Mouse (Mus musculus): ENCODE results near the gene Usp5.
"Not testable (repeated sequence)": the region's sequence is repeated elsewhere in the genome, so short reads cannot be mapped to it uniquely, and the experiment has no call there.

The Usp5 gene

GRCm38 (mm10) chr6:124812848-124813247 is 16.4 kb downstream of the Usp5 start:
- intact Hi-C loops (cut with DNase I) = no loop called here

DNA sequence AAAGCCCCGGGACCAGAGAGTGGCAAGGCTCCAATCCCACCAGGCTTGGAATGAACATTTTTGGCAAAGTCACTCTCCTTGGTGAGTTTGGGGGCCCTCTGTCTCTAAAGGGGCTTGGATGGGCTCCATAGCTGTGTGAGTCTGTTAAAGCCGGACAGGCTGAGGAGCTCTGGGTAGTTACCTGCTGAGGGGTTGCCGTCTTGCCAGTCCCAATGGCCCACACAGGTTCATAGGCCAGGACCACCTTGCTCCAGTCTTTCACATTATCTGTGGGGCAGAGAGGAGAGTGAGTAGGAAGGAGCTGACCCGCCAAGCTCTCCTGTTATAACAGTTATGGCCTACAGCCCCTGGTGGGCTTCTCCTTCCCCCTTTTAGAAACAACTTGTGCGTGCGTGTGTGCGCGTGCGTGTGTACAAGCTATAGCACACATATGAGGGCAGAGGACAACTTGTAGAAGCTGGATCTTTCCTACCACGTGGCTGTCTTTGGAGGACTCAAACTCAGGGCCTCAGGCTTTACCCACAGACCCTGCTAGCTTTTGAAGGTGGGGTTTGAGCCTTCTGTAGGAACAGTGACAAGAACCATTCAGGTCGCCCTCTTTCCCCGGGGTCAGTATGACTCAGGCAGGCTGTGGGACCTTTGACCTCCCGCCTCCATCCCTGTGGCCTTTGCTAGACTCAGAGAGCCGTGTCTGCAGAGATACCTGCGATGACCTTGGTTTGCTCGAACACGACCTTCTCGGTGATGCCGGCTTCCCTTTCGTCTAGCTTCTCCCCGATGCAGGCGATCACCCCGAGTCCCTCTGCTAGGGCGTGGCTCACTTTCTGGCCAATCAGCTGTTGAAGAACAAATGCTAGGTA is 17.4 kb downstream of the Usp5 start:
- intact Hi-C loops (cut with DNase I) = no loop called here

GRCm38 (mm10) chr6:124811403-124811665 is 17.9 kb downstream of the Usp5 start:
- intact Hi-C loops (cut with DNase I) = no loop called here

DNA sequence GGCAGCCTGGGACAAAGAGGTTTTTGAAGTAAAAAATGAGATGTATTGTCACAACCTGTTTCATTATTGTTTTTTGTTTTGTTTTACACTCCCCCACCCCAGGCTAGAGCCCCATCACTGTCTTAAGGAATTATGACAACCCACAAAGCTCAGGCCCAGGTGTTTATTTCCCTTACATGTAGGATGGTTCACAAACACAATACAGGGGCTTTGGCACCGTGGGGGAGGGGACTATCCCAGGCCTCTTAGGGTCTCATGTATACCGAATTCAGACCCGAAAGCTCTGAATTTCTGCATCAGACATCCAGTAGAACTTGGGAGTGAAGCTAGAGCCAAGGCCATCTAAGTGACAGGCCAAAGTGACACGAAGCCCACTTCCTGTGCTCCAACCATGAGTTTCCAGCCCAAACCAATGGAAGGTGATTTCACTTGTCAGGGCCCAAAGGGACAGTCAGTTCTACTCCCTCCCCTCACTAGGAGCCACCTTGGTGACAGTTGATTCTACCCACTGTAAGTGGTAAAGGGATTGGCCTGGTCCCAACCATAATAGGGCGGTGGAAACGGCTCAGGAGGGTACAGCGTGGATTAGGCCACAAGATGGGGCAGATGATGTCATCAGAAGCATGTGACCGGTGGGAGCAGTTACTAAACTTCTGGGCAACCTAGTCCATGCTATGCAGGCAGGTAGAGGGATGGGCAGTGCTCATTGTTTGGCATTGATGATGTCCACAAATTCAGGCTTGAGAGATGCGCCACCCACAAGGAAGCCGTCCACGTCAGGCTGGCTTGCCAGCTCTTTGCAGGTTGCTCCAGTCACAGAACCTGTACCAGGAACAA is 18.5 kb downstream of the Usp5 start:
- intact Hi-C loops (cut with DNase I) = not testable (repeated sequence)

DNA sequence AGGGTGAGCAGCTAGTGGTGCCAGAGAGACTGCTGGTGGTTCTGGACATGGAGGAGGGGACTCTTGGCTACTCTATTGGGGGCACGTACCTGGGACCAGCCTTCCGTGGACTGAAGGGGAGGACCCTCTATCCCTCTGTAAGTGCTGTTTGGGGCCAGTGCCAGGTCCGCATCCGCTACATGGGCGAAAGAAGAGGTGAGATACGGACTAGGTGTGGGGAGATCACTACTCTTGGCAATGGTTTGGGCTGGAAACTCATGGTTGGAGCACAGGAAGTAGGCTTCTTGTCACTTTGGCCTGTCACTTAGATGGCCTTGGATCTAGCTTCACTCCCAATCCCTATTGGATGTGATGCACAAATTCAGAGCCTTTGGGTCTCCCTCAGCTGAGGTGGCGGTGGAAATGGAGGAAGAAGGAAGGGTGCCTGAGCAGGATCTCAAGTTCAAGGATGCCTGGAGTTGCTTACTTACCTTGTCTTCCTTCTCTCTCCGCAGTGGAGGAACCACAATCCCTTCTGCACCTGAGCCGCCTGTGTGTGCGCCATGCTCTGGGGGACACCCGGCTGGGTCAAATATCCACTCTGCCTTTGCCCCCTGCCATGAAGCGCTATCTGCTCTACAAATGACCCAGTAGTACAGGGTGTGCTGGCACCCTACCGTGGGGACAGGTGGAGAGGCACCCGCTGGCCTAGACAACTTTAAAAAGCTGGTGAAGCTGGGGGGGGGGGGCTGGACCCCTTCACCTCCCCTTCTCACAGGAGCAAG is 19.3 kb downstream of the Usp5 start:
- intact Hi-C loops (cut with DNase I) = no loop called here

GRCm38 (mm10) chr6:124809052-124809774 is 20.1 kb downstream of the Usp5 start:
- intact Hi-C loops (cut with DNase I) = no loop called here

DNA sequence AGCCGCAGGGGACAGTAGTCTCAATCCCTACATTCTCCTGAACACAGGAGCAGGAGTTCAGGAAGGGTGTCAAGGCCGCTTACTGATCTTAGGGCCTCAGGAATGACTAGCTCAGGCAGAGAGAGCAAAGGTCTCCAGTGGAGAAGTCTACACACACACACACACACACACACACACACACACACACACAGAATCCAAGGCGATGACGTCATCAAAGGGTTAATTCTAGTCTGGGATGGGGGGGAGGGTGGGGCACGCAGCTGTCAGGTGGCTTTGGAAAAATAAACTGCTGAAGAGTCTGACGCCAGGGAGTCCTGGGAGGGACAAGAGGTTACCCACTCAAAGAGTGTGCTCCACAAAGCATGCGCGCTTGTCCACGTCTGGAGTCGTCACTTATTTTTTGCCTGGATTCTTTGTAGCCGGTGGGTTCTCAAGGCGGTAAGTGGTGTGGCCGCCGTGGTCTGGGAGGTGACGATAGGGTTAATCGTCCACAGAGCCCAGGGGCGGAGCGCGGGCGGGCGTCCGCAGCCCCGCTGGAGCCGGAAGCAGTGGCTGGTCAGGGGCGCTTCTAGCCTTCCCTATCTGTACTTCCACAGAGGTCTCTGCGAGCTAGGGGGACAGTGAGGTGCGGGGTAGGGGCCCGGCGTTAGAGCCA is 20.8 kb downstream of the Usp5 start, which contains the start of gene Spsb2:
Spsb2 (plus strand) TSS at position 304 of the 655 bp plus-strand sequence.
- intact Hi-C loops (cut with DNase I) = no loop called here

DNA sequence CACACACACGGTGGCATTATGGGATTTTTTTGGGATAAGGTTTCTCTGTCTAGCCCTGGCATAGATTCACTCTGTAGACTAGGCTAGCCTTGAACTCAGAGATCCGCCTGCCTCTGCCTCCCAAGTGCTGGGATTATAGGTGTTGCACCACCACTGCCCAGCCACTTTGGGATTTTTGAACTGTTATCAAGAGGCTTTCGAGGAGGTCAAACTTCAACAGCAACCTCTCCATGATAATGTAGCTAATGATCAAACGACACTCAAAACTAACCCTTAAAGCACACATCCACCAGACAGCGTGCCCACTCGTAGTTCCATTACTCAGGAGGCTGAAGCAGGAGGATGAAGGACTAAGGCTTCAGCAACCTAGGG is 21.3 kb downstream of the Usp5 start:
- intact Hi-C loops (cut with DNase I) = no loop called here

GRCm38 (mm10) chr6:124807366-124807765 is 21.9 kb downstream of the Usp5 start:
- intact Hi-C loops (cut with DNase I) = no loop called here

- intact Hi-C loops (cut with DNase I) = no loop called here
These were observed 22.7 kb downstream of the Usp5 start for GRCm38 (mm10) chr6:124806446-124807140.

DNA sequence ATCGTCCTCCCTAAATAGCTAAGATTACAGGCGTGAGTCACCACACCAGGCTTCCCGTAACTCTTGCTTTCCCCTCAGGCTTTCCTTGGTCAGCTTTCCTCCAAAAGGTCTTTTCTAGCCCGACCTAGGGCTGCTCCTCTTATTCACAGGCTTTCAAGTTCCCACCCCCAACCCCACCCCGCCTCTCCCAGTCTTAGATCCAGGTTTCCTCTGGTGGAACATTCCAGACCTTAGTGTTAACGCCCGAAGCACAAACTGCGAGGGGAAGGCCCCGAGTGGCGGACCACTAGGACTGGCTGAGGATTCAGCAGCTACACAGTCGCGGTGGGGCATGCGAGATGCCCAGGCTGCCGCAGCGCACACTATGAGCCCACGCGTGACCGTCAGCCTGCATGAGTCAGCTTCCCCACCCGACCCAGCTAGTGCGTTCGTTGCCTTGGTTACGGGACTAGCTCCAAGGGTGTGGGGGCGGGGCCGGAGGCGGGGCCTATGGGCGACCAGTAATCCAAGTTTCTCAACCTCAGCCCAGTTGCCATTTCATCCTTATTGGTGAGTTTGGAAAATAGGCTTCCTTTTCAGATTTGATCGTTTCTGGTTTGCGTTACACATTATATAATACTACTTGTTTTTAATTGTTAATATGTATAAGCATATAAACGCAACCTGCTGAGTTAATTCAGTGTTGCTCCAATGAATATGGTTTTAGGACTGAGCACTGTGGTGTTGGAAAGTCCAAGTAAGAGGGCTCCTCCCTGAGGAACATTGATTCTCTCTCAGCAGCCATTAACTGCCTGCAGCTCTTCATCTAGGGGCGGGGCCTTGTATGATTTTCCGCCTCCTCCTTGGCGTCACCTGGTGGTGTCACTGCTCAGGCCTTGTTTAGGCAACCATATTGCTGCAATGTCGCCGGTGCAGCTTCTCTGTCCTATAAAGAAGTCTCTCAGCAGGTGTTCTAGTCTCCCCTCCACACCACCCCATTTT is 23.7 kb downstream of the Usp5 start:
- intact Hi-C loops (cut with DNase I) = no loop called here

DNA sequence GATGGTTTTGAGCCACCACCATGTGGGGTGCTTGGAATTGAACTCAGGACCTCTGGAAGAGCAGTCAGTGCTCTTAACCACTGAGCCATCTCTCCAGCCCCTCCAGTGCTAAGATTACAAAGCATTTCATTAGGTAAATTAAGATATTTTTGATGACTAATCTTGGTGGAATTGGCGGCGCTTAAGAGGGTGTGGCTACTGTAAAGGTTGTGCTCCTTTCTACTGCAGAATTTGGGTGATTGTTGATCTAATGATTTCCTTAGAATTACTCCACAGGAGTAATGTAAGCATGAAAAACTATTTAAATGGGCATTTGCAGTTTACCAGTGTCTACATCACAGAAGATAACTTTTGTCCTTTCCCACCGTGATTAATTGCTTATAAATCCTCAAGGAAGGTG is 24.9 kb downstream of the Usp5 start:
- intact Hi-C loops (cut with DNase I) = no loop called here

DNA sequence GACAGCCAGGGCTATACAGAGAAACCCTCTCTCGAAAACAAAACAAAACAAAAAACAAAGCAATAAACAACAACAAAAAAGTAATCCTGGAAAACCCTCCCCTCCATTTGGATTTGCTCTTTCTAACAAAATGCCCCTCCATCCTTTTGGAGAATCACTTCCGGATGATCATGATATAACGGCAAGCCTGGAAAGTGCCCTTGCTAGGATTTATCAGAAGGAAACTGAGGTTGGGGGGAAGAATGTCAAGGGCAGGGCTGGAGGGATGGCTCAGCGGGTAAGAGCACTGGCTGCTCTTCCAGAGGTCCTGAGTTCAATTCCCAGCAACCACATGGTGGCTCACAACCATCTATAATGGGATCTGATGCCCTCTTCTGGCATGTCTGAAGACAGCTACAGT is 25.6 kb downstream of the Usp5 start:
- intact Hi-C loops (cut with DNase I) = not testable (repeated sequence)

GRCm38 (mm10) chr6:124803061-124803460 is 26.2 kb downstream of the Usp5 start:
- intact Hi-C loops (cut with DNase I) = no loop called here

GRCm38 (mm10) chr6:124802400-124802799 is 26.9 kb downstream of the Usp5 start:
- intact Hi-C loops (cut with DNase I) = not testable (repeated sequence)

- intact Hi-C loops (cut with DNase I) = no loop called here
These were observed 33.1 kb downstream of the Usp5 start for GRCm38 (mm10) chr6:124796200-124796599.

GRCm38 (mm10) chr6:124795781-124796180 is 33.5 kb downstream of the Usp5 start:
- intact Hi-C loops (cut with DNase I) = no loop called here

DNA sequence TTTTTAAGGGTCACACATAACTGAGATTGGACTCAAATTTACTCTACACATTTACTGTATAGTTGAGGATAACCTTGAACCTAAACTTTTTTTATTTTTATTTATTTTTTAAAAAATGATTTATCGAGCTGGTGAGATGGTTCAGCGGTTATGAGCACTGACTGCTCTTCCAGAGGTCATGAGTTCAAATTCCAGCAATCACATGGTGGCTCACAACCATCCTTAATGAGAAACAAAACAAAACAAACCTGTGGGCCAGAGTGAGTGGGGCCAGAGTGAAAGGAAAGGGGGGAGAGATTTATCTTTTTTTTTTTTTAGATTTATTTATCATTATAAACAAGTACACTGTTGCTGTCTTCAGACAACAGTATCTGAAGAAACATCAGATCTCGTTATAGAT is 37.4 kb downstream of the Usp5 start:
- intact Hi-C loops (cut with DNase I) = no loop called here

DNA sequence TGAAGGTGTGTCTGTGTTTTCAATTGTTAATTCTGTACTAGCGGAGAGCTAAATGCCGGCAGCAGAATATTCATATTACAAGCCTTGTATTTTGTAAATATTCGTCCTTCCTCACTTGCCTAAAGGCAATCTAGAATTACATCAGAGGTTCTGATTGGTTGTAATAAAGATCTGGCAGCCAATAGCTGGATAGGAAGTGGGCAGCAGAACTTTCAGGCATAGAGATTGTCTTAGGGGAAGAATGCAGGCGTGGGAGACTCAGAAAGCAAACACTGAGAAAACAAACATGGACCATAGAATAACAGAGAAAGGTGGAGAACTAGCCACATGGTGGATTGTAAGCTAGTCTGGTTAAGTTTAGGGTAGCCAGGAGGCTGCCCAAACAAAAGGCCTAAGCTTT is 39.2 kb downstream of the Usp5 start:
- intact Hi-C loops (cut with DNase I) = no loop called here

All from adrenal gland (tissue).